Mouse (Mus musculus): ENCODE measurements around the gene Trpv3. TPM values are rescaled to one million over a fixed set of nuclear protein-coding genes. Genes with fewer than 3 reads are reported as not detected.
"Not testable (repeated sequence)": the region's sequence is repeated elsewhere in the genome, so short reads cannot be mapped to it uniquely, and the experiment has no call there.

The Trpv3 gene
- total RNA-seq, 2 experiments from 2014 or later: 0.12 to 0.15 TPM

GRCm38 (mm10) chr11:73289621-73290020, 22.4 kb downstream of the Trpv3 start:
- DNase-seq: no peak

DNA sequence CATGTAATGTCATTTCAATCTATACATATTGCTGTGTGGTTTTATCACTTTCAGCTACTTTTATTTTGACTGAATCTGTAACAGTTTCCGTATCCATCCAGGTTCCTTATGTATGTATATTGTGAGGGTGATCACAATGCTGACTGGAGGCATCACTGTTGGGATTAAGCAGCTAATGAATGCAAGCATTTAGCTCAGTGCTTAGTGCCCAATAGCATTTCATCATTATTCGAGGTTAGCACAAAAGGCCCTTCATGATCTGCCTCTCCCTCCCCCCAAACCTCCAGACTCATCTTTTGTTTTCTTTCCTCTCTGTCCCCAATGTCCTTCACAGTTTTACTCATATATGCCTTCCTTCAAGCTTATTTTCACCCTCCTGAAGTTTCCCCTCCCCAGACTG, 35.9 kb downstream of the Trpv3 start:
- DNase-seq: no peak

GRCm38 (mm10) chr11:73315961-73316360, 48.8 kb downstream of the Trpv3 start:
- no peak for DNase-seq

- DNase-seq: not testable (repeated sequence)
Measured at GRCm38 (mm10) chr11:73318581-73318980, 51.4 kb downstream of the Trpv3 start.

DNA sequence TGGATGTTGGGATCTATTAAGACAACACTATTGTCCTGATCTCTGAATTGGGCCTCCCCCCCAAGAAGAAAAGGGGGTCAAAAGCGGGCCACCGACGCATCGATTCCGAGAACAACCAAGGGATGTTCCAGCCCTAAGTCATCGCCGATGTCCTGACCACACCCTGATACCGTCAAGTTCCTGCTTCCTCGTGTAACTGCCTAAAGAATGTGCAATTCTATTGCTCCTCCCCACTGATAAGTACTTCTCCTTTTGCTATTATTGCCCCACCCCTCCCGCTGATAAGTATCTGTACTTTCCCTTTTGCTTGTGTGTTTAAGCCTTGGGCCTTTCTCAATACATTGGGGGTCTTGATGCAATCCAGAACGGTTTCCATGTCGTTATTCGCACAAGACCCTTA, 53.9 kb downstream of the Trpv3 start:
- not testable (repeated sequence) for DNase-seq

DNA sequence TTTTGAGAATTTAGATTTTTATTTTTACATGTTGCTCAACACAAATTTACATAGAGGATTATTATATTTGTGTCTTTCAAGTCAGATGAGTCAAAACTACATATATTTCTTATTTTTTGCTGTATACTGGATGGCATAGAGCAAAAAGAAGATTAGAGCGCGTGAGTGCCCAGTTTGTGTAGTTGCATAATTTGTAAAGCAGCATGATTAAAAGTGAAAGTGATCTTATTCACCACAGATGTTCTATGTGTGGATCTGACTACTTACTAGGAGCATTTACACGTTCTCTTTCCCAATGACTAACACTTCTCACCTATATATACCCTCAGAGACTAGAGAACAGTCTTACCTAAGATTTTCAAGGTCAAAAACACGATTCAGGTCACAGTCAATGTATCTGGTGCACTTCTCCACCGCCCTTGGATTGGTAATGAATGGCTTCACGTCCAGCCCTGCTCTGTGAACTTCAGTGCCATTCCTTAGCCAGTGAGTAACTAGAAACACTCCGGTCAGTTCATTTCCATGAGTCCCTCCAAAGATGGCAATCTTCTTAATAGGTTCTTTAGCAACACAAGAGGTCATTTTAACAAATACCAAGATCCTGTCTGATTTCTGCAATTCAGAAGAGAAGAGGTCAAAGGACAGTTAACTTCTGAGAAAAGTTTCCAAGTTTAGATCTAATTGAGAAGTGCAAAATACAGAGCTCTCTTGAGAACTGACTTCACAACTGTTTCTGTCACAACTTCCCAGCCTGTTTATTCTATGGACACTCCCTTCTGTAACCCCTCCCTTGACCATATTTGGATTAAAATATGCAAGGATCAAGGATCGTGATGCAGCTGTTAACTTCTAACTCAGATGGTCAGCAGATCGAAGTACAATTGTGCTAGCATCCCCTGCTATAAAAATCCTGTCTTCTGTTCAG, 57.0 kb downstream of the Trpv3 start:
- no peak for DNase-seq

GRCm38 (mm10) chr11:73326485-73326886, 59.3 kb downstream of the Trpv3 start:
- peak; percentile 42 for DNase-seq

GRCm38 (mm10) chr11:73327361-73327760, 60.2 kb downstream of the Trpv3 start:
- no peak for DNase-seq

DNA sequence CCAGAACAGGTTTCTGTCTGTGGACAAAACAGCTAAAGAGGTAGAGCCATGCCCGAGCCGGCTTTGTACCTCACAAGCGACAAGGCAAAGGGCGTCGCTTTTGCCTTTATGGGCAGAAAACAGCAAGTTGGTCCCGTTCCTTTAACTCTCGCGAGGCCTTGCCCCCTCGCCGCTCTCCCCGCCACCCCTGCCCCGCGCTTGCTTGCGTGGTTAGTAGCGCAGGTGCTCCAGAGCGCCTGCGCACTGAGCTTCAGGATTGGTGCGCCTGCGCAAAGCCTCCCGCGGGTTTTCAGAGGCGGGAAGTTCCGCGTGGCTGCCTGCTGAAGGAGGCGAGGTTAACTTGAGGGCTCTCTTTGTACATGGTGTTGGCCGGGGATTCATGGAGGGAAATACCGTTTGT, 62.3 kb downstream of the Trpv3 start, which contains the start of the genes Aspa, Gm49340 and Spata22:
Gene Aspa, minus strand, starts transcription at position 155 of the 400 bp plus-strand sequence.
Gene Gm49340, plus strand, starts transcription at position 300 of the 400 bp plus-strand sequence.
Gene Spata22, plus strand, starts transcription at position 300 of the 400 bp plus-strand sequence.
- DNase-seq: no peak

DNA sequence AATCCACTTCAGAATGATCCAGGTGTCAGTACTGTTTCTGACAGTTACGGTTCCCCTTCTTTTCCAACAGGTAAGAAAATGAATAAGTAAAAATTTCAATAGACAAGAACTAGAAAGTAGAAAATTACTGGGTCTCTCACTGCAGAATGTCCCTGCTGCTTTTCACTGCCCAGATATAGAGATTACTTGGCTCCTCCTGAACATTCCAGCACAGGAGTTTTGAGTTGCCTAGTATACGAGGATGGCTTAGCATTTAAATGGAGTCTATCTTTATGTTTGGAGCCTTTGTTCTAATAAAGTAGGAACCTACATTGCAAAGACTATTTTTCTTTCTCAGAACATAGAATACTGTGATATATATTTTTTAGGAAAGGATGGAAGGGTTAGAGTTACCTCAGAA, 66.2 kb downstream of the Trpv3 start:
- no peak for DNase-seq

GRCm38 (mm10) chr11:73336919-73337318, 69.7 kb downstream of the Trpv3 start:
- DNase-seq: no peak

Other genes starting within 250 kb of the Trpv3 start
- gene Camkk1, start 248.4 kb upstream of the Trpv3 start, total RNA-seq (2021): 1 to 10 TPM; 1.3 to 1.9 TPM
- 10 to 100 TPM in 1 of 2 experiments, 1 to 10 TPM in 1; 9.1 to 11.7 TPM for gene Ncbp3, start 219.6 kb upstream of the Trpv3 start, total RNA-seq (2021)
- gene Itgae, start 176.8 kb upstream of the Trpv3 start, total RNA-seq (2021): under 1 TPM; 0.82 to 0.90 TPM
- 1 to 10 TPM; 3.0 to 3.7 TPM for gene Haspin, start 129.1 kb upstream of the Trpv3 start, total RNA-seq (2021)
- 10 to 100 TPM; 14.8 to 26.1 TPM for gene P2rx5, start 107.0 kb upstream of the Trpv3 start, total RNA-seq (2021)
- gene Emc6, start 90.4 kb upstream of the Trpv3 start, total RNA-seq (2021): 100 to 1,000 TPM; 121 to 122 TPM
- gene Tax1bp3, start 90.3 kb upstream of the Trpv3 start, total RNA-seq (2021): 10 to 100 TPM; 72.5 TPM
- gene Ctns, start 68.3 kb upstream of the Trpv3 start, total RNA-seq (2021): 10 to 100 TPM; 14.6 to 17.1 TPM
- 1 to 10 TPM; 9.4 to 9.6 TPM for gene Shpk, start 67.9 kb upstream of the Trpv3 start, total RNA-seq (2021)
- gene Trpv1, start 33.1 kb upstream of the Trpv3 start, total RNA-seq (2021): under 1 TPM; 0.15 to 0.24 TPM
- 10 to 100 TPM; 24.9 to 27.4 TPM for gene Aspa, start 62.2 kb downstream of the Trpv3 start, total RNA-seq (2021)
- under 1 TPM in 1 of 2 experiments, not detected in 1; 0.21 TPM for gene Gm49340, start 62.4 kb downstream of the Trpv3 start, total RNA-seq (2021)
- gene Spata22, start 62.4 kb downstream of the Trpv3 start, total RNA-seq (2021): 1 to 10 TPM; 4.3 to 4.6 TPM
- gene Olfr20, start 83.4 kb downstream of the Trpv3 start, total RNA-seq (2021): under 1 TPM in 1 of 2 experiments, not detected in 1; 0.45 TPM
- gene Olfr376, start 103.9 kb downstream of the Trpv3 start, total RNA-seq (2021): not detected
- gene Olfr1, start 132.2 kb downstream of the Trpv3 start, total RNA-seq (2021): not detected
- gene Olfr378, start 161.1 kb downstream of the Trpv3 start, total RNA-seq (2021): not detected
- not detected for gene Olfr380, start 190.1 kb downstream of the Trpv3 start, total RNA-seq (2021)
- gene Olfr381, start 224.2 kb downstream of the Trpv3 start, total RNA-seq (2021): not detected
- gene Olfr382, start 249.8 kb downstream of the Trpv3 start, total RNA-seq (2021): not detected